Mouse (Mus musculus): ENCODE results near the gene Crxos. TPM values are rescaled to one million over a fixed set of nuclear protein-coding genes. Genes with fewer than 3 reads are reported as not detected.

The Crxos gene
- total and polyA plus RNA-seq, 3 experiments, result 1.1 to 1.5 TPM; not detected in 1

GRCm38 (mm10) chr7:15922220-15922773 is 39.9 kb downstream of the Crxos start, which contains the start of gene Selenow:
Selenow (minus strand) TSS chr7:15922402.
- Histone ChIP-seq H3K9ac (ENCODE audit: insufficient read depth, low read depth) (peak within 1 kb of the TSS; percentile 88), H3K4me3 (replicated peaks in 1 of 3; ENCODE audit: low read depth in 2 of 3, low read length in 2 of 3, poor library complexity in 1 of 3) (peak within 1 kb of the TSS; percentile 81 to 84 (median 81)), H3K79me2 (replicated peaks; ENCODE audit: control insufficient read depth, extremely low read depth, insufficient read depth, poor library complexity, severe bottlenecking) (peaks cover 22% of the 10 kb centered on the region), H3K4me2 (ENCODE audit: insufficient read depth, low read depth, poor library complexity, severe bottlenecking) (peak within 1 kb of the TSS; percentile 86), H3K27me3 (replicated peaks) (peaks cover 11% of the 10 kb centered on the region), H3K27ac (ENCODE audit: insufficient read depth, low read depth) (peak within 1 kb of the TSS; percentile 69), H3K9me3 (replicated peaks; ENCODE audit: low read length) (no peaks in the 10 kb centered on the region), H3K36me3 (replicated peaks in 1 of 2; ENCODE audit: control insufficient read depth in 1 of 2, insufficient read depth in 1 of 2, low read length in 1 of 2) (peaks cover 25 to 32% of the 10 kb centered on the region in 2 experiments), H3K4me1 (ENCODE audit: control insufficient read depth in 1 of 2, insufficient read depth in 2 of 2) (peaks cover 16 to 26% of the 10 kb centered on the region in 2 experiments)
- peak; percentile 92 for DNase-seq (ENCODE audit: extremely low read depth)
- peak; percentile 62; the same call in 1 of the 2 replicates for TF ChIP-seq ZMIZ1 (IDR thresholded peaks at IDR 0.05; ENCODE audit: low read depth, low read length)
- no peak for TF ChIP-seq ZNF384 (IDR thresholded peaks at IDR 0.05; ENCODE audit: low read depth, low read length)
- TF ChIP-seq MEF2A (IDR thresholded peaks at IDR 0.05; ENCODE audit: borderline replicate concordance, low read depth, low read length), result no peak
- TF ChIP-seq RAD21 (IDR thresholded peaks at IDR 0.05; ENCODE audit: low read depth, low read length), result no peak
- no peak for TF ChIP-seq SMC3 (IDR thresholded peaks at IDR 0.05; ENCODE audit: low read depth, low read length)
- TF ChIP-seq HCFC1 (IDR thresholded peaks at IDR 0.05; ENCODE audit: low read depth, low read length), result no peak
- no peak for TF ChIP-seq SIN3A (IDR thresholded peaks at IDR 0.05; ENCODE audit: low read length)
- TF ChIP-seq MAZ (IDR thresholded peaks at IDR 0.05; ENCODE audit: low read depth, low read length), result no peak
- no peak; the same call in 1 of the 2 replicates for TF ChIP-seq MYC (IDR thresholded peaks at IDR 0.05; ENCODE audit: low read depth, low read length)
- no peak for TF ChIP-seq MAFK (IDR thresholded peaks at IDR 0.05; ENCODE audit: insufficient replicate concordance, low read length)
- peak; percentile 90 for TF ChIP-seq TBP (conservative IDR thresholded peaks at IDR 0.05; ENCODE audit: low read depth, low read length)
- no peak for TF ChIP-seq CTCF (conservative IDR thresholded peaks at IDR 0.05 in 1 of 2, IDR thresholded peaks at IDR 0.05 in 1 of 2; ENCODE audit: low read depth in 2 of 2, low read length in 2 of 2)
- no peak for TF ChIP-seq KAT2A (IDR thresholded peaks at IDR 0.05; ENCODE audit: insufficient replicate concordance, low read length)
- no peak for TF ChIP-seq ELF1 (IDR thresholded peaks at IDR 0.05; ENCODE audit: low read depth, low read length)
- no peak for TF ChIP-seq IRF4 (IDR thresholded peaks at IDR 0.05; ENCODE audit: low read depth, low read length)
- peak; percentile 91 for TF ChIP-seq POLR2A (IDR thresholded peaks at IDR 0.05; ENCODE audit: low read depth, low read length)
- no peak for TF ChIP-seq RCOR1 (conservative IDR thresholded peaks at IDR 0.05; ENCODE audit: low read depth, low read length)
- no peak for TF ChIP-seq USF2 (conservative IDR thresholded peaks at IDR 0.05; ENCODE audit: low read depth, low read length)
- TF ChIP-seq ZKSCAN1 (IDR thresholded peaks at IDR 0.05; ENCODE audit: borderline replicate concordance, low read depth, low read length), result no peak
- TF ChIP-seq CHD1 (IDR thresholded peaks at IDR 0.05; ENCODE audit: low read depth, low read length), result peak; percentile 99
- TF ChIP-seq MAX (IDR thresholded peaks at IDR 0.05; ENCODE audit: low read length), result no peak; the same call in 1 of the 2 replicates
- no peak for TF ChIP-seq ETS1 (conservative IDR thresholded peaks at IDR 0.05; ENCODE audit: low read depth, low read length)
- no peak for TF ChIP-seq JUN (IDR thresholded peaks at IDR 0.05; ENCODE audit: insufficient read depth, low read depth, low read length)
- no peak for TF ChIP-seq POLR2AphosphoS2 (IDR thresholded peaks at IDR 0.05; ENCODE audit: low read depth, low read length)
- TF ChIP-seq CHD2 (IDR thresholded peaks at IDR 0.05; ENCODE audit: low read length), result no peak
- TF ChIP-seq JUND (conservative IDR thresholded peaks at IDR 0.05; ENCODE audit: low read depth, low read length), result no peak
- TF ChIP-seq USF1 (IDR thresholded peaks at IDR 0.05; ENCODE audit: low read depth, low read length), result no peak
- TF ChIP-seq PAX5 (IDR thresholded peaks at IDR 0.05; ENCODE audit: low read length), result no peak
- TF ChIP-seq EP300 (IDR thresholded peaks at IDR 0.05; ENCODE audit: low read length), result no peak
- peak; percentile 44; the same call in 1 of the 2 replicates for TF ChIP-seq NRF1 (IDR thresholded peaks at IDR 0.05; ENCODE audit: low read depth, low read length)
- 0 out of 2 replicates have a peak, but pooled peaks have one; percentile 23 for TF ChIP-seq MXI1 (IDR thresholded peaks at IDR 0.05; ENCODE audit: low read depth, low read length)
- TF ChIP-seq TCF12 (IDR thresholded peaks at IDR 0.05; ENCODE audit: low read depth, low read length), result peak; percentile 2; the same call in 1 of the 2 replicates
- TF ChIP-seq ZC3H11A (IDR thresholded peaks at IDR 0.05; ENCODE audit: low read depth, low read length), result no peak
- TF ChIP-seq E2F4 (IDR thresholded peaks at IDR 0.05; ENCODE audit: insufficient replicate concordance, low read depth, low read length), result no peak
- no peak for TF ChIP-seq GABPA (IDR thresholded peaks at IDR 0.05; ENCODE audit: insufficient replicate concordance, low read depth, low read length)
- peak; percentile 75 for TF ChIP-seq NELFE (IDR thresholded peaks at IDR 0.05; ENCODE audit: low read depth, low read length)
- TF ChIP-seq BHLHE40 (IDR thresholded peaks at IDR 0.05; ENCODE audit: low read depth, low read length), result peak; percentile 94
- TF ChIP-seq UBTF (IDR thresholded peaks at IDR 0.05; ENCODE audit: low read depth, low read length), result no peak
- dilution Hi-C loops (cut with MboI; ENCODE audit: extremely low pct_ligation_motif_present, extremely low pct_unique_long_range_greater_than_20kb, low sequenced_read_pairs) (no loop called here), in situ Hi-C loops (cut with MboI; ENCODE audit: low pct_ligation_motif_present, low pct_unique_long_range_greater_than_20kb, low sequenced_read_pairs) (no loop called here)
